Mouse (Mus musculus) left cerebral cortex, postnatal 36 days (tissue): Measurements from ENCODE around the gene Dpp4. TPM values are rescaled to one million over a fixed set of nuclear protein-coding genes. Genes with fewer than 3 reads are reported as not detected.

Experiments
- DNase-seq, 2 experiments: peaks; one replicate each; pipeline ENCODE4 v3.0.0; 2021 to 2022; ENCODE audit warnings: low spot score in 2 of 2, mixed read lengths in 1 of 2
- intact Hi-C: fragments of 180-260 bp; cut with DNase I; formaldehyde crosslinking; loops from one replicate; pipeline ENCODE4 v1.15.1; 2025
- total RNA-seq, 2 experiments: library from RNA; stranded (reverse); gene quantifications; 2 replicates each; pipeline ENCODE4 v1.2.3; 2021

Gene Dpp4
- 1 to 10 TPM; 1.7 to 2.5 TPM for total RNA-seq

DNA sequence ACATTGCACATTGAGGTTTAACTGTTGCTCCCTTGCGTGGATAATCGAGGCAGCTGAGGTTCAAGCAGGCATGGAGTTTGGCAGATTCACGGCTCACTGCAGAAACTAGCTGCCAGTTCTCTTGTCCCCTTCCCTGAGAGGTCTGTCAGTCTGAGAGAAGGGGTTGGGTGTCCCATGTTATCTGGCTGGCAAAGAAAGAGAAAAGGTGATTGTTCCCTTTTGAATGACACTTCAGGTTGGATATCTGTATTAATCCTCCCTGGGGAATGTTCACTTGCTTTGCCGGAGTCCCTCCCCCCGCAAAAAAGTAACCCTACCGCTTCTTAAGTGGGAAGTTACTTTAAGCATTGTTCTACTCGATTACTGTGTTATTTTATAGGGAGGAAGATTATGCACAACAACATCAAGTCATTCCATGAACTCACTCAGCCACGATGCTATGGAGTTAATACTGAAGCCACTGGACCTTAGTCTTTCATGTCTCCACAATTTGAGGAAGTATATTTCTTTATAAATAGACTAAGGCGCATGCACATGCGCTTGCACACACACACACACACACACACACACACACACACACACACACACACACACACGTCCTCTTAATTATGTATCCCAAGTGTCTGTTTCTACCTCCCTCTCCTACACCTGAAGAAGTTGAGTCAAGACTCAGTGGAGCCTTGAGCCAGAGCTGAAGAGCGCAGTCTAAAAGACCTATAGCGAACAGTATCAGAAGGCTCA lies at the start of gene Dpp4:
Gene Dpp4, minus strand, starts transcription at position 151 of the 741 bp plus-strand sequence.
- no peak for DNase-seq
- intact Hi-C loops = no loop called here

DNA sequence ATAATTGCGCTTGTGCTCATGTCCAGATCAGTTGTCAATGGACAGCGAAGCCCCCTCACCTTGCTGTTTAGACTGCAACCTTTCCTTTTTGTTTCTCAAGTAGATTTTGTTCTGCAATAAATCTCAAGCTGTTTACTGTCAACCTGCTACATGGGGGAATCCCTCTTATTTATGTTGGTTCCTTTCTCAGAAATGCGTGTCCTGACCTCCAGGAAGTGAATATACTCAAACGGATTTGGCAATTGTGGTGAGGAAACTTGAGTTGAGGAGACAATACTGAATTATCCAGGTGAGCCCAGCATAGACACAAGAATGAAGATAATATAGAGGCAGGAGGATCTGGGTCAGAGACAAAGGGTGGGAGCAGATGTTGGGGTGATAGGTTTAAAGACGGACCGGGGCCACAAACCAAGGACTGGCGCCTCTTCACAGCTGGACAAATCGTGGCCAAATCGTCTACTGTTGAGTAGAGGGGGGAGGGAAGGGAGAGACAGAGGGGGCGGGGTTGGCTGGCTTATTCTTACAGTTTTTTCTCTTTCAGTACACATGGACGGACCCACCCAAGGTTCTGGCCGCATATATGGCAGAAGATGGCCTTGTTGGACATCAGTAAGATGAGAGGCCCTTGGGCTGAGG lies 48.9 kb upstream of the Dpp4 start:
- intact Hi-C loops = no loop called here

DNA sequence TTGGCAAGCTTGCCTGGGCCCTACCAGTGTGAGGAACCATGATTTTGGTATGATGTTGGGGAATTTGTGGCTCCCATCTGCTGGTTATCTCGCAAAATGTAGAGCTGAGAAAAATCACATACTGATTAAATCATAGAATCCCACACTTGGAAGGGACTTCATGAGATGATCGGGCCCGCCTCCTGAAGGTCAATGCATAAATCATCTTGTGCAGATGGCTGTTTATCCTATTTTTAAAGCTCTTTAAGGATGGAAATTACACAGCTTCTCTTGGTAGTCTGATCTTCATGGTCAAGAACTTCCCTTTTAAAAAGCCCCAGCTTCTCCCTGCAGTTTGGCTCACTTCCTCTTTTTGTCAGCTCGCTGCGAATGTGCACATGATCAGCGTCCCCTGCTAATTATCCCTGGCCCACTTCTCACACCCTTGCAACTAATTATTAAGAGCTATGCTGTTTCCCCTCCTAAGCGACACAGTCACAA lies 48.2 kb upstream of the Dpp4 start:
- intact Hi-C loops = no loop called here
- DNase-seq = peak in 1 of 2 experiments; percentile 29

More for the DNA sequence above, 48.9 kb upstream of the Dpp4 start:
- no peak for DNase-seq

DNA sequence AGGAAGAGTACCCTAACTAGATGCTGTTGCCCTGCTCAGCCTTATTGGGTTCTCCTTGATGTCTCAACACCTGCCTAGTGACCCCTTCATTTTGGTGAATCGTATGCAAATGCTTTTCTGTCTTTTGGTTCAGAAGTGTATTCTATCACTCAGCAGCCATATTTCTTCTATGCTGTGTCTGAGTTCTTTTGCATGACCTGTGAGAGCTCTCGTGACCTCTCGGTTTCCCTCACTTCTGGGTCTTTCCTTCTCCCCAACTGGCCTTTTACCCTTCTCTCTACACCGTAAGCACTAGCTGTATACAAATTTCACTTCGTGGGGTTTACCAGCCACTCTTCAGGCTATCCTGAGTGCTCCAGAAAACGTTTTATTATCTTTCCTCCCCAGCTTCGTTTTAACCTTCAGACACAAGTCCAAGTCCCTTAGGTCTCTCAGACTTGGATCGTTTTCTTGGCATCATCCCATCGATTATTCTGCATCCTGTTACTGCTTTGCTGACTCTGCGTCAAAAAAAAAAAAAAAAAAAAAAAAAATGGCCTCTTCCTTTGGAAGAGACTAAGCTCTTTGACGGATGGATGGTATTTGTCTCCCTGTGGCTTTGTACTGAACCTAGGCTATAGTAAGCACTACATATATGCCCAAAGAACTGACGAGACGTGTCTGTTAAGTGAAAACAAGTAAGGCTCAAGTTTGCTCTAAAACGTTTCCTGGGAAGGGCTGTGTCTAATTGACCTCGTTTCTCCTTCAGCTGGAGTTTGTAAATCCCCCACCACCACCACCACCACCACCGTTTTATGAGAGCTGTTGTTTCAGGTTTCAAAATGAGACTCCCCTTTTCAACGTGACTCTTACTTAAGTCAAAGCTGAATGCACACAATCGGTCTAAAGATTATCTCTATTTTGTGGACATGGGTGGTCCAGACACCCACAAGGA lies 47.5 kb upstream of the Dpp4 start:
- intact Hi-C loops = loop anchor here (2.0 to 5.0 kb wide), 5 partner anchors 112 to 643 kb away; no protein-coding TSS in a partner anchor
- no peak for DNase-seq

DNA sequence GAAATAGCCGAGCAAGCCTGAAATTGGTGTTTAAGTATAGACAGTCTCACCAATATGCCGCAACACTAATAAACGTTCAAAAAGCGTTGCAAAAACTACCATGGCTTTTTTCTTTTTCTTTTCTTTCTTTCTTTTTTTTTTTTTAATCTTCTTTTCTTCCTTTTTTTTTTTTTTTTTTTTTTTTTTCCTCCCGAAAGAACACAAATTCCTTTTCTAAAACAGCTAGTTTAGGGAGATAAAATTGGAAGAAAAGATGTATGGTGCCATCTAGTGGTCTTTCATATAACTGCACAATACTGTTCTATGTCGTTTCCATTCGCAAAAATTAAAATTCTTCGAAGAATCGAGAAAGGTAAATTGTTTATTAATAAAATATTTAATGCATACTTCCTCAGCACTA lies 46.0 kb upstream of the Dpp4 start:
- no peak for DNase-seq
- intact Hi-C loops = loop anchor here (2.0 to 5.0 kb wide), 5 partner anchors 111 to 641 kb away; no protein-coding TSS in a partner anchor

DNA sequence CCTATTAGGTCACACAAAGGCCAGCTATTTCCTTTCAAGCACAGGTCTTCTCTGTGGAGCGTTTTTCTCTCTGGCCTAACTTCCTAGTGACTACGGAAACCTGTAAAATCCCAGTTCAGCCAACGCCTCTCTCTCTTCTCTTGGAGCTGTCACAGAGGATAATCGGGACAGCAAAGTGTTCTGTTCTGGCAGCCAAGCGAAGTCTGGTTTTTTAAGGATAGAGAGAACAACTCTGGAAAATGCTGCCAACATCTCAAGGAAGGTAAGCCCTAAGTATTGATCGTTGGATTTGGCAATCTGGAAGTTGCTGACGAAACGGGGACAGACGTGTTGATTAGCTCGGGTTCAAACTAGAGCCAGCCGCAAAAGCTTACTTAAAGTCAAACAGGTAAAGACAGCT lies 43.0 kb upstream of the Dpp4 start:
- intact Hi-C loops = loop anchor here (5.0 kb wide), 3 partner anchors 108 to 172 kb away; no protein-coding TSS in a partner anchor
- DNase-seq = no peak

DNA sequence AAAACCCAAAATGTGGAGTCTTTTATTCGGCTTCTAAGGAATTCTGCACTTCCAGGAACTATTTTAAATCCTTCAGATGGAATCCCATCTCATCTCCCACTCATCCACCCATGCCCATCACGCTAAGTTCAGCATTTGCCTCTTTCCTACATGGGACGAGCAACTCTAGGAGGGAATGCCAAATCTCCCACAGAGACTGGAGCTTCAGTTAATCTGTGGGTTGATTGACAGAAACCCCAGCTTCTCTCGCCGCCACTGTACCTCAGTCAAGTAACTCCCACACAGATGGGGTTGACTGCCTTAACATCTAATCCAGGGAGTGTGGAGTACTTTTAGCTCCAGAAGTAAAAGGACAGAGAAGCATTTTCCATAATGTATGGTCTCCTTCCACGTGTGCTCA lies 42.0 kb upstream of the Dpp4 start:
- DNase-seq = peak; percentile 28 to 44
- intact Hi-C loops = no loop called here

DNA sequence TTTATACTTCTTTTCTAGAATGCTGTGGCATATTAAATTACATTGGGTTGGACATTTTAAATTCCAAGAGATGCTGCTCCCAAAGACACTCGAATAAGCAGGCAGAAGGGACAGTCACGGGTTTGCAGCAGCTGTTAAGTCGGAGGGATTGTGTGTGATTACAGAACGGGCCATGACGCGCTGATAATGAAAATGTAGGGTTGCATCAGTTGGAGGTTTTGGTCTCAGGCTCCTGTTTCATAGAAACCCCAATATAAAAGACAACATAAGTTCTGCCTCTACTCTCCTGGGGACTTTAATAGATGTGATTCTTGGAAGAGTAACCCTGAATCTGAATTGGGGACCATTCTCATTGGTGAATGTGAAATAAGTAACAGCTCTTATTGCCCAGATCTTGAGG lies 38.3 kb upstream of the Dpp4 start:
- DNase-seq = no peak
- intact Hi-C loops = no loop called here

DNA sequence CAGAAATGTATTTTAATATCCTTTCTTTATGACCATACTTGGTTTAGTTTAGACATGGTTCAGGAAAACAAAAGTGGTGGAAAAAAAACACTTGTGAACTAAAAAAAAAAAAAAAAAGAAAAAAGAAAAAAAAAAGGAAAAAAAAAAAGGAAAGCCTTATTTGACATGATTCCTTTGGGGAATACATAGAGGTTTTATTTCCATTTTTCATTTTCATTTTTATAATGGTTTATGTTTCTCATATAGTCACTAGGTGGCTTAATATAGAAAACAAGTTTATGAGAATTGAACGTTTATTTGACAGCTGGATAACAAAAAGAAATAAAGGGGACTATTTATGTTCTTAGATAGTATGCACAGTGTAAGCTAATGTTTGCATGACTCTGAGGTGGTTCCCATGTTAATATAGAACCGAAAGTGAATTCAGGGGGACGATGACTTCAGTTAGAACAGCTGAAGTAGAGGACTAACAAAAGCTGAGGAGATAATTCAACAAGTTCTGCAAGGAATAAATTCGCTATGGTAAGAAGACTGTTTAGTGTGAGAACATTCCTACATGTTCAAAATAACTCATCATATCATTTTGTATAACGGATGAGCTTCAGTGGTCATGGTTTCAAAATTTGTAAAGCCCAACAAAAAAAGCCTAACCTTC lies 37.8 kb upstream of the Dpp4 start:
- DNase-seq = no peak
- intact Hi-C loops = no loop called here

DNA sequence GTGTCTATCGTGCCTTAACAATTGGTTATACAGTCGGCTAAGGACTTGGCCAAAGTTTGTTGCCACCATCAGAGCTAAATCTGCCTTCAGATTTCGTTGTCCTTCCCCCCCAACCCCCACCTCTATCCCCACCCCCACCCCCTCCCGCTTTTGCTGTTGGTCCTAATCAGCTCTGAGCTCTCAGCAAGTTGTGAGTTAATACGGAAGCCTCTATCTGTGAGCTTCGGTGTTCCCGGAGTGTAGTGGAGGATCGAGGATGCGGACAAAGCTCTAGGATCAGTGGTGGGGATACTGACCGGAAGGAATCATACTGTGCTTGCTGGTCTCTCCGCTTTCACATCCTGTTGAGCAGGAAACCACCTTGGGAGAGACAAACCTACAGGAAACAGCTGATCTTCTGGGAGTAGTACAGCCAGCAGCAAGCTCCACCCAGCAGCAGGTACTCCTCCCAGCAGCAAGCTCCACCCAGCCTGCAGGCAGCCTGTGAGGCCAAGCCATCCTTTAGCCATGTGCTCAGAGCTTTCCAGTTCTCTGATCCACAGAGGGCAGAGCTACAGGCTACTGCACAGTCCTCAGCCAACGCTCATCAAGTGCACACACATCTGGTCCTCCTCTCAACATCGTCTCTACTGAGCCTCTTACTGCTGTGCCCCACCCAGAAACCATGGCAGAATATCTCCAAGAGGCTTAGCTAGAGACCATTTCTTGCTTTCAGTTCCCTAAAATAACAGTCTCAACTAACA lies 28.9 kb upstream of the Dpp4 start:
- intact Hi-C loops = no loop called here
- DNase-seq = no peak

DNA sequence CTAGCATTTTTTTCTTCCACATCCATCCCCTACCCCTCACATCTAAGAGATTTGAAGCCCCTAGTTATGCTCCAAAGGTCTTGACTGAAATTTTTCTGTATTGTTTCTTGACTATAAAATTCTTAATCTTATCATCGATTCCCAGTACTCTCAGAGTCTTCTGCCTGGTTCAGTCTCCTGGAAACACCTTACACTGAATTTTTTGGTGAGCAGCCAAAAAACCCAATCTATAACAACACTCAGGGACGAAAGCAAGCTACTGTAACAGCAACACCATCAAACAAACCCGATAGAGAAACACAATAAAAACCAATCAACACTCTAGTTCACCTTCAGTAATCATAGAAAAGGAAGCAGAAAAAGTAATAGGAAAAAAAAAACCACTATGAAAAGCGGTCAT lies 28.1 kb upstream of the Dpp4 start:
- intact Hi-C loops = no loop called here
- no peak for DNase-seq

DNA sequence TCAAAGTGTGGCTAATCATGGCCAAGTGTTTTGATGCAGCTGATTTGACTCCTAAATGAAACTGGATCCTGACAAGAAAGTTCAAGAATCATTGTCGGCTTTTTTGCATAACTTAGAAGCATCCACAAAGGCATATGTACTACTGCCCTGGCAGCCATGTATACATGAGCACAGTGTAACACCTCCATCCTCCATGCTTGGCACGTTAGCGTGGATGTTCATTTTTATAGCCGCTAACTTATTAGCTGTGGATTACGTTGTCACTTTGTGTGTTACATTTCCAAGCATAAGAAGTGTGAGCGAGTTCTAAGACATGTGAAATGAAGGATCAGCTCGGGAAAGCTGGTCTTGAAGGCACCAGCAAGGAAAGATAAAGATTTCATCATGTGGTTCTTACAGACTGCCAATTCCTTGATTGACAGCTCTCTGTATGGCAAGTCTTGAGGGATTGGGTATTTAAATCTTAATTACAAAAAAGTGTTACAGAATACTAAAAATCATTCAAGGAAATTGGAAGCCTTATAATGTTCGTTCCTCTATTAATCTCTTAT lies 19.3 kb upstream of the Dpp4 start:
- DNase-seq = no peak
- intact Hi-C loops = no loop called here

DNA sequence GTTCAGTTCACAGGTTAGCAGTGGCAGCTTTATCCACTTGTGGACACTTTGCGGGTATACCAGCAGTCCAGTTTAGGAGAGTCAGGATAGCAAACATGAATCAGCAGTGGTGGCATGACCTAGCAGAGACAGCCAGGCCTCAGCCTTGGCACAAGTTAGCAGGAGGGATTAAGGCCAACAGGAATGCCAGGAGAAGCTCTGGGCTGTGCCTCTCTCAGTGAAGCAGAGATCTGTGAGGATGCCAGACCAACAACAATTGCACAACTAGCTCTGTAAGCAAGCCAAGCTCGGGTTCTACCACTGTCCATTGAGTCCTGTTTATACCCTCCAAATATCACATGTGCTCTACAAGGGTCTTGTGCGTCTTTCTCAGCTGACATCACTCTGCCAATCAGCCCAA lies 13.9 kb upstream of the Dpp4 start:
- intact Hi-C loops = no loop called here
- DNase-seq = no peak

DNA sequence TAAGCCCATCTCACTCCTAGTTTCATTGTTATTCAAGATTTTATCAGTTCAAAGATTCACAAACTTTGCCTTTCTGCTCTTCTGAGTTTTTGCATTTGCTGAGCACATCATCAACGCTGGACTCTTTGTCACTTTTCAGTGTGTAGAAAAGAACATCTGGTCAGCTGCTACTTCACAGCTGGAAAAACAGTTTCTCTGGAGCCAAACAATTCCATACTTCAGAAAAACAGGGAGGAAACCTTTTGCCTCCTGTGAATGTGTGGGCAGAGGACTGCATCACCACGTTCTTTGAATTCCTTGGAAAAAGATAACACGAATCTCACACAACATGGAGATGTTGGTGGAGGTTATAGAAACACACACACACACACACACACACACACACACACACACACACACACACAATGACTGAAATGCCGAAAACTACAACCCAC lies 11.3 kb upstream of the Dpp4 start:
- no peak for DNase-seq
- intact Hi-C loops = no loop called here

DNA sequence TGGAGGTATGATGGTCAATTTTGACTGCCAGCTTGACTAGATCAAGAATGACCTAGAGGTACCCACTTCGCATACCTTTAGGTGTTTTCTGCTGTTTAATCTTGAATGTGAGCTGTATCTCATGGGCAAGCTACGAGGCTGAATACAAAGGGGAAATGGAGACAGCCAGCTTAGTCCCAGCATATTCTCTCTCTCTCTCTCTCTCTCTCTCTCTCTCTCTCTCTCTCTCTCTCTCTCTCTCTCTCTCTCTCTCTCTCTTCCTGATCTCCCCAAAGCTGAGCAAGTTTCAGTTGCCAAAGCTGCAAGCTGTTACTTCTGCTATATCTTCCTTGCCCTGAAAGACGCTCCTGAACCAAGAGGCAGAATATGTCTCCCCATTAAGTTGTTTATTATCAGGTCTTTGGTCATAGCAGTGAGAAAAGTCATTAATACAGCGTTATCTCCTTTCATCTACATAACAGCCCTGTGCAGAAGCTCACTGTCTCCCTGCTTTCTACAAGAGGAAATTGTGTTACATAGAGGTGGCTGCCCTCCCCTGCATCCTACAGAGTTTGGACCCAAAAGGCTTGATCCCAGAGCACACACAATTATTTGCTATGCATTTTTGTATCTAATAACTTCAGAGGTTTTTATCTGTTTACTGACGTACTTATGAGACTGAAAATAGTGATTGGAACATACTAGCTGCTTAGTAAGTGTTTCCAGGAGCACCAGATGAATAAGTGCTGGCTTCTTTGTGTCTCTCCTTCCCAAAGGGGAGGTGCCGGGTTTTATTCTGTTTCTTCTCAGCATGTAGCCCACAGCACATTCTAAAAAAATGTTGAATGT lies 10.7 kb upstream of the Dpp4 start:
- intact Hi-C loops = no loop called here
- no peak for DNase-seq

DNA sequence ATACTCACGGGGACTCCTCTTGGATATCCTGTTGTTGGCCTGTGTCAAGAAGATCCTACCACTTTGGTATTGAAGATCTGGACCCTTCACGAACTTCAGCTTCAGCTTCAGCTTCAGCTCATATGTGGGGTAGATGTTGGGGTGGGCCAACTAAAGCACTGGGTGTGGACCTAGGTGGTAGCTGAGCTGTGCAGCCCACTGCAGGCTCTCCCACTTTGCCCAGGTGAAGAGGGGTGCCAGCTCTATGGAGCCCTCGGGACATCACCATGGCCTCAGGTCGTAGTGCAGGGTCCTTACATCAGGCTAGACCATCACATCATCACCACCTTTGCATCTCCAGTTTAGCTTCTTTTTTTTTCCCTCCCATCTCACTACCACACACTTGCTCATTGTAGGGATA lies 9.2 kb upstream of the Dpp4 start:
- DNase-seq = no peak
- intact Hi-C loops = no loop called here

DNA sequence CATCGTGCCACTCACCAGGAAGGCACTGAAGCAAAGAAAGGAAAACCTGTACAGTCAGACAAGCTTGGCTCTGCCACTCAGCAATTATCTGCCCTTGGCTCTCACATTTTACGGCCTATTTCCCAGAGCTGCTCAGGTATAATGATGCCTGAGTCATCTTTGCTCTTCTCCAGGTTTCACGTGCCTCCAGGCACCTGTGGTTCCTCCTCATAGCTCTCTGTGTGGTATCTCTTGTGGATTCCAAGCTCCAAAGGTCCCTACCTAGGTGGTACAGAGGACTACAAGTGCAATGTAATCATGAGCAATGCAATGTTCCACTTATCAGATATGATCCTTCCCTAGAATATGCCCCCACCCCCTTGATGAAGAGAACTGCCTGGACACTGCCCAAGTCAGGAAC lies 8.0 kb upstream of the Dpp4 start:
- intact Hi-C loops = no loop called here
- no peak for DNase-seq

DNA sequence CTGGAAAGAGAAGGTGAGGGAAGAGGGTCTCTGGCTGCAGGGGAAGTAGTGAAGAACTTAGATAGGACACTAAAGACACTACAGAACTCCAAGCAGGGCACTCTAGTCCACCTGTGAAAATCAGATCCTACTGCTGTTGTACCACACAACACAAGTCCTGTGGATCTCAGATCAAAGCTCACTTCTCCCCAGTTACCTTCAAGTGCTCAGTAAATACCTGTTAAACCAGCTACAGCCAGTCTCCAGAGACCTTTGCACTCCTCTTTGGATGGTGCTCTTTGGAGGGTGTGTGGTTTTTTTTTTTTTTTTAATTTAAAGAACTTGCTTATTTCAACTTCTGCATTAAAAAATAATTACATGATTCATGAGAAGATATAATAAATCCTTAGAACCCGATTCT lies 5.2 kb upstream of the Dpp4 start:
- intact Hi-C loops = no loop called here
- no peak for DNase-seq
